Mouse (Mus musculus) midbrain, embryonic 11.5 days (tissue): Measurements from ENCODE around the gene Tut7. TPM values are rescaled to one million over a fixed set of nuclear protein-coding genes. Genes with fewer than 3 reads are reported as not detected.

ENCODE experiments used
- ATAC-seq: fragments of 200-750 bp; cut with Nextera tagmentation; 2 replicates; pipeline ENCODE4 v1.8.0; 2017; ENCODE audit warnings: moderate TSS enrichment, moderate library complexity; ENCODE audit not compliant: low FRiP score
- DNase-seq: peaks from one replicate; pipeline ENCODE4 v3.0.0; 2015; ENCODE audit warnings: low spot score; ENCODE audit errors: missing footprints
- H3K27ac ChIP-seq: fragments of 300-500 bp; sonication (generic); 2 replicates; pipeline ENCODE4 v1.5.1; 2014; ENCODE audit warnings: low read depth, low read length
- H3K27me3 ChIP-seq: fragments of 300-500 bp; sonication (generic); 2 replicates; pipeline ENCODE4 v1.6.1; 2014; ENCODE audit warnings: mild to moderate bottlenecking, low read length, moderate library complexity, mixed read lengths; ENCODE audit not compliant: control insufficient read depth, insufficient read depth
- H3K36me3 ChIP-seq: fragments of 300-500 bp; sonication (generic); 2 replicates; pipeline ENCODE4 v1.6.1; 2014; ENCODE audit warnings: mild to moderate bottlenecking, low read length, moderate library complexity, mixed read lengths; ENCODE audit not compliant: control insufficient read depth, insufficient read depth
- H3K4me1 ChIP-seq: fragments of 300-500 bp; sonication (generic); 2 replicates; pipeline ENCODE4 v1.6.1; 2014; ENCODE audit warnings: low read length; ENCODE audit not compliant: control insufficient read depth, insufficient read depth
- H3K4me2 ChIP-seq: fragments of 300-500 bp; sonication (generic); 2 replicates; pipeline ENCODE4 v1.6.1; 2014; ENCODE audit warnings: mild to moderate bottlenecking, moderate library complexity
- H3K4me3 ChIP-seq: fragments of 300-500 bp; sonication (generic); 2 replicates; pipeline ENCODE4 v1.5.1; 2014; ENCODE audit warnings: low read depth, low read length
- H3K9ac ChIP-seq: fragments of 300-500 bp; sonication (generic); 2 replicates; pipeline ENCODE4 v1.6.1; 2014; ENCODE audit warnings: low read length
- H3K9me3 ChIP-seq: fragments of 300-500 bp; sonication (generic); 2 replicates; pipeline ENCODE4 v1.6.1; 2016; ENCODE audit warnings: low read length; ENCODE audit not compliant: control insufficient read depth
- WGBS: fragments of 180-500 bp; shearing (Covaris S2); extraction: QIAGEN DNeasy Blood & Tissue Kit; methylation state at CpG from one replicate; pipeline ENCODE4 v1.1.7; 2014; 5-methylcytosine and 5-hydroxymethylcytosine counted together
- polyA plus RNA-seq: library from polyadenylated mRNA; unstranded; fragments of >200 nt; fragmentation: Nextera tagmentation; extraction: Ambion mirVana; gene quantifications from 2 replicates; pipeline ENCODE4 v1.2.1, GENCODE M21; 2014

Gene Tut7
- polyA plus RNA-seq, 1 experiment from 2014 or later, result 47.2 TPM

- Histone ChIP-seq H3K4me2 (no peak overlapping the region), H3K9ac (no peak overlapping the region), H3K27me3 (no peaks in the 10 kb centered on the region), H3K36me3 (peaks cover 6% of the 10 kb centered on the region), H3K4me3 (no peak overlapping the region), H3K4me1 (peaks cover 13% of the 10 kb centered on the region; the same call in 1 of the 2 replicates), H3K27ac (no peak overlapping the region), H3K9me3 (no peaks in the 10 kb centered on the region)
- DNase-seq, result no peak
- no peak for ATAC-seq
- WGBS, result 95% methylated on average over 7 of the region's 7 CpGs
Observed at GRCm38 (mm10) chr13:59762791-59763190, 60.2 kb downstream of the Tut7 start.

DNA sequence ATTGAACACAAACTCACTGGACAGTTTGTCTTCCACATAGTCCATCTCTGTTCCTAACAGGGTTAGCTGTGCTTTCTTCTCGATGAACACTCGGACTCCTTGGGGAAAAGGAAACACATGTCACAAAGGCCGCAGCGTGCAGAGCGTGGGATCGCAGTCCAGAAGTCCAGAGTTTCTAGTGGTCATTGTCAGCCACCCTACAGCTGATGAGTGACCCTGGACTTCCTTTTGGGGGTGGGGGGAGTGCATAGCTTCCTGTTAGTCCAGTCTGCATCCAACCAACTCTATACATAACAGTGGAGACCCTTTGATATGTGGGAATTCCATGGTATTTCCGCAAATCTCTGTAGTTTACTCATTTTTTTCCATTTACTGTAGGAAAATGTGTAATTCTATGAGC lies 66.0 kb downstream of the Tut7 start:
- DNase-seq, result no peak
- H3K36me3 ChIP-seq, result peaks cover 10% of the 10 kb centered on the region

GRCm38 (mm10) chr13:59750310-59750709 lies 72.6 kb downstream of the Tut7 start:
- Histone ChIP-seq H3K4me1 (no peaks in the 10 kb centered on the region), H3K4me3 (no peak overlapping the region), H3K36me3 (peaks cover 3% of the 10 kb centered on the region), H3K27me3 (no peaks in the 10 kb centered on the region), H3K9me3 (no peaks in the 10 kb centered on the region), H3K4me2 (no peak overlapping the region), H3K27ac (no peak overlapping the region), H3K9ac (no peak overlapping the region)
- 86% methylated on average over 12 of the region's 12 CpGs for WGBS
- no peak for ATAC-seq
- DNase-seq, result no peak

More for the DNA sequence above, 66.0 kb downstream of the Tut7 start:
- WGBS, result 97% methylated on average over 7 of the region's 7 CpGs
- H3K4me1 ChIP-seq, result no peaks in the 10 kb centered on the region
- no peak overlapping the region for H3K4me2 ChIP-seq
- no peak overlapping the region for H3K4me3 ChIP-seq
- ATAC-seq, result no peak
- no peak overlapping the region for H3K27ac ChIP-seq
- no peaks in the 10 kb centered on the region for H3K9me3 ChIP-seq
- H3K9ac ChIP-seq, result no peak overlapping the region
- no peaks in the 10 kb centered on the region for H3K27me3 ChIP-seq

DNA sequence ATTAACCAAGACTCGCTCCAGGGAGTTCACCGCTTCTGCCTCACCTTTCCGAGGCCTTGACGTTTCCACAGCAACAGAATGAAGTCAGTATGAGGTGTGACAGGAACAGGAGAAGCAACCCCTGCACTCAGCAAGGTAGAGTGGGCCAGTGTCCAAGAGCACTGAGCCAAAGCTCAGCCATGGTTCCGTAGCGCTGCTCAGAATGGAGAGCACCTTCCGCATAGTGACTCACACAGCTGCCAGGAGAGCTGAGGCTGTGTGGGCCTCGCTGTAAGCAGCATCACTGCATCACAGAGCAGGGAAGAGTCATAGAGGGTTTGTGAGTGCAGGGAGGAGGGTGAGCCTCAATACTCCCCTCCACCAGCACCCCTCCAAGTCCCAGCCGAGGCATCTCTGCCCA lies 76.2 kb downstream of the Tut7 start, which contains the start of gene 1700014D04Rik:
TSS of gene 1700014D04Rik (minus strand) at position 42 of the 400 bp plus-strand sequence.
- H3K36me3 ChIP-seq, result no peaks in the 10 kb centered on the region
- H3K4me1 ChIP-seq, result no peaks in the 10 kb centered on the region
- H3K27me3 ChIP-seq, result no peaks in the 10 kb centered on the region
- H3K9me3 ChIP-seq, result no peaks in the 10 kb centered on the region
- WGBS, result 80% methylated on average over 9 of the region's 9 CpGs
- H3K4me3 ChIP-seq, result no peak within 1 kb of the TSS
- no peak within 1 kb of the TSS for H3K27ac ChIP-seq
- H3K9ac ChIP-seq, result no peak within 1 kb of the TSS
- ATAC-seq, result no peak
- H3K4me2 ChIP-seq, result no peak within 1 kb of the TSS
- DNase-seq, result no peak

DNA sequence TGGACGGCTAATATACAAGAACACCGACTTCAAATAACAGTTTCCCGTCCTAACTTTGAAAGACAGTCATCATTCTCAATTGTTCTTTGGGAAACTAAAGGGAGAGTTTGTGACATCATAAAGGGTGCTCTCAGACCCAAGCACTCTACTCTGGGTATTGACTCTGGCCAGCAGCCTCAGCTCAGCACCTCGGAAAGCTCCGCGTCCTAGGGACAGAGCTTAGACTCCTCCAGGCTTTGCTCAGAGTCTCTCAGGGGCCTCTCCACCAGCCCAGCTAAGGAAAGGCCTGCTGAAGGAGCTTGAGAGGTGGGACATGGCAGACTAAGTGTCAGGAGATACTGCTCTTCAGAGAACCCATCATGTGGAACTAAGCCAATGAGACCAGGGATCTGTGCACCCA lies 76.8 kb downstream of the Tut7 start:
- no peak overlapping the region for H3K4me2 ChIP-seq
- 68% methylated on average over 6 of the region's 6 CpGs for WGBS
- H3K9me3 ChIP-seq, result no peaks in the 10 kb centered on the region
- H3K36me3 ChIP-seq, result no peaks in the 10 kb centered on the region
- H3K27ac ChIP-seq, result no peak overlapping the region
- no peak overlapping the region for H3K4me3 ChIP-seq
- H3K27me3 ChIP-seq, result no peaks in the 10 kb centered on the region
- no peak for ATAC-seq
- no peak for DNase-seq
- H3K9ac ChIP-seq, result no peak overlapping the region
- no peaks in the 10 kb centered on the region for H3K4me1 ChIP-seq

DNA sequence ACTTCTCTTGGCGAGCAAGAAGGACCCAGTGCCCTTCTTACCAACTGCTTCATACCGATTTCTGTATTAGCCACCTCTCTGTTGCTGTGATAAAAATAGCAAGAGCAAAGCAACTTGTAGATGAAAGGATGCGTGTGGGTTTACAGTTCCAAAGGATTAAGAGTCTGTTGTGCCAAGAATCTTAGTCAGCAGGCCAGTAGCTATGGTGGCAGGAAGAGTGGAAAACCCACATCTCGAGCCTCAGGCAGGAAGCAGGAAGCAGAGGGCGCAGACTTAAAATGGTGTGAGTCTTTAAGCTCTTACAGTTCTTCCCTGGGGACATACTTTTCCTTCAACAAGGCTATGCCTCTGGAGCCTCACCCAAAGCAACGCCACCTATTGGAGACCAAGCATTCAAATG lies 77.5 kb downstream of the Tut7 start:
- no peaks in the 10 kb centered on the region for H3K36me3 ChIP-seq
- DNase-seq (no peak), ATAC-seq (no peak)
- no peak overlapping the region for H3K9ac ChIP-seq
- no peak overlapping the region for H3K4me2 ChIP-seq
- no peak overlapping the region for H3K27ac ChIP-seq
- 89% methylated on average over 6 of the region's 6 CpGs for WGBS
- no peak overlapping the region for H3K4me3 ChIP-seq
- no peaks in the 10 kb centered on the region for H3K9me3 ChIP-seq
- H3K4me1 ChIP-seq, result no peaks in the 10 kb centered on the region
- no peaks in the 10 kb centered on the region for H3K27me3 ChIP-seq

GRCm38 (mm10) chr13:59741697-59742096 lies 81.2 kb downstream of the Tut7 start:
- no peak overlapping the region for H3K4me3 ChIP-seq
- ATAC-seq (no peak), DNase-seq (no peak)
- H3K27ac ChIP-seq, result no peak overlapping the region
- H3K27me3 ChIP-seq, result no peaks in the 10 kb centered on the region
- H3K9ac ChIP-seq, result no peak overlapping the region
- H3K9me3 ChIP-seq, result no peaks in the 10 kb centered on the region
- no peak overlapping the region for H3K4me2 ChIP-seq
- WGBS, result 83% methylated on average over 10 of the region's 10 CpGs
- H3K4me1 ChIP-seq, result no peaks in the 10 kb centered on the region
- no peaks in the 10 kb centered on the region for H3K36me3 ChIP-seq

- H3K27ac ChIP-seq, result no peak overlapping the region
- no peaks in the 10 kb centered on the region for H3K4me1 ChIP-seq
- DNase-seq (no peak), ATAC-seq (no peak)
- H3K9ac ChIP-seq, result no peak overlapping the region
- H3K27me3 ChIP-seq, result no peaks in the 10 kb centered on the region
- H3K36me3 ChIP-seq, result no peaks in the 10 kb centered on the region
- no peak overlapping the region for H3K4me2 ChIP-seq
- WGBS, result 91% methylated on average over 11 of the region's 11 CpGs
- no peak overlapping the region for H3K4me3 ChIP-seq
- H3K9me3 ChIP-seq, result no peaks in the 10 kb centered on the region
Observed at GRCm38 (mm10) chr13:59741096-59741495, 81.9 kb downstream of the Tut7 start.

GRCm38 (mm10) chr13:59739397-59739796 lies 83.5 kb downstream of the Tut7 start:
- Histone ChIP-seq H3K4me2 (no peak overlapping the region), H3K4me3 (no peak overlapping the region), H3K27ac (no peak overlapping the region), H3K4me1 (no peaks in the 10 kb centered on the region), H3K9me3 (no peaks in the 10 kb centered on the region), H3K9ac (no peak overlapping the region), H3K27me3 (no peaks in the 10 kb centered on the region), H3K36me3 (no peaks in the 10 kb centered on the region)
- DNase-seq, result no peak
- no peak for ATAC-seq
- 92% methylated on average over 4 of the region's 4 CpGs for WGBS

- WGBS, result 80% methylated on average over 2 of the region's 2 CpGs
- Histone ChIP-seq H3K36me3 (no peaks in the 10 kb centered on the region), H3K9me3 (no peaks in the 10 kb centered on the region), H3K9ac (no peak overlapping the region), H3K27ac (no peak overlapping the region), H3K4me2 (no peak overlapping the region), H3K27me3 (no peaks in the 10 kb centered on the region), H3K4me3 (no peak overlapping the region), H3K4me1 (no peaks in the 10 kb centered on the region)
- no peak for DNase-seq
- no peak for ATAC-seq
Observed at GRCm38 (mm10) chr13:59738455-59738854, 84.5 kb downstream of the Tut7 start.
